Mouse (Mus musculus) embryonic facial prominence, embryonic 13.5 days (tissue): ENCODE measurements at regions not wholly inside any gene's neighbourhood (a gene's known extent, or its start where the extent isn't known, plus 50 kb on each side); places are given as distances from the start of the nearest gene placed in this dataset.

ENCODE experiments used
- ATAC-seq: fragments of 200-750 bp; cut with Nextera tagmentation; 2 replicates; pipeline ENCODE4 v1.8.0; 2017; ENCODE audit warnings: low read depth; ENCODE audit not compliant: insufficient number of reproducible peaks, insufficient read depth, low FRiP score, low TSS enrichment
- H3K27ac ChIP-seq: fragments of 300-500 bp; sonication (generic); 2 replicates; pipeline ENCODE4 v1.5.1; 2015; ENCODE audit warnings: moderate library complexity, mild to moderate bottlenecking, inconsistent platforms
- H3K27me3 ChIP-seq: fragments of 300-500 bp; sonication (generic); 2 replicates; pipeline ENCODE4 v1.6.1; 2015; ENCODE audit warnings: mild to moderate bottlenecking, inconsistent platforms
- H3K36me3 ChIP-seq: fragments of 300-500 bp; sonication (generic); 2 replicates; pipeline ENCODE4 v1.6.1; 2015; ENCODE audit warnings: mild to moderate bottlenecking, inconsistent platforms
- H3K4me1 ChIP-seq: fragments of 300-500 bp; sonication (generic); 2 replicates; pipeline ENCODE4 v1.6.1; 2015; ENCODE audit warnings: inconsistent platforms
- H3K4me2 ChIP-seq: fragments of 300-500 bp; sonication (generic); 2 replicates; pipeline ENCODE4 v1.6.1; 2015; ENCODE audit warnings: moderate library complexity, mild to moderate bottlenecking, inconsistent platforms
- H3K4me3 ChIP-seq: fragments of 300-500 bp; sonication (generic); 2 replicates; pipeline ENCODE4 v1.5.1; 2015; ENCODE audit warnings: mild to moderate bottlenecking, inconsistent platforms
- H3K9ac ChIP-seq: fragments of 300-500 bp; sonication (generic); 2 replicates; pipeline ENCODE4 v1.6.1; 2015; ENCODE audit warnings: mild to moderate bottlenecking, inconsistent platforms
- H3K9me3 ChIP-seq: fragments of 300-500 bp; sonication (generic); 2 replicates; pipeline ENCODE4 v1.6.1; 2016; ENCODE audit warnings: inconsistent platforms
- WGBS: fragments of 180-500 bp; shearing (Covaris S2); methylation state at CpG from one replicate; pipeline ENCODE4 v1.1.7; 2015; ENCODE audit warnings: mixed read lengths; 5-methylcytosine and 5-hydroxymethylcytosine counted together

- H3K27me3 ChIP-seq = no peaks in the 10 kb centered on the region
- WGBS = 53% methylated on average over 10 of the region's 10 CpGs
- no peaks in the 10 kb centered on the region for H3K9me3 ChIP-seq
- H3K4me1 ChIP-seq = peaks cover 9% of the 10 kb centered on the region
- H3K36me3 ChIP-seq = no peaks in the 10 kb centered on the region
- H3K27ac ChIP-seq = peak overlapping the region; percentile 48; the same call in 1 of the 2 replicates
- no peak overlapping the region for H3K4me3 ChIP-seq
- H3K4me2 ChIP-seq = no peak overlapping the region
- peak; percentile 79; the same call in 1 of the 2 replicates for ATAC-seq
- H3K9ac ChIP-seq = no peak overlapping the region
Observed at GRCm38 (mm10) chr12:77539661-77540431, 301.9 kb downstream of the Fut8 start.

DNA sequence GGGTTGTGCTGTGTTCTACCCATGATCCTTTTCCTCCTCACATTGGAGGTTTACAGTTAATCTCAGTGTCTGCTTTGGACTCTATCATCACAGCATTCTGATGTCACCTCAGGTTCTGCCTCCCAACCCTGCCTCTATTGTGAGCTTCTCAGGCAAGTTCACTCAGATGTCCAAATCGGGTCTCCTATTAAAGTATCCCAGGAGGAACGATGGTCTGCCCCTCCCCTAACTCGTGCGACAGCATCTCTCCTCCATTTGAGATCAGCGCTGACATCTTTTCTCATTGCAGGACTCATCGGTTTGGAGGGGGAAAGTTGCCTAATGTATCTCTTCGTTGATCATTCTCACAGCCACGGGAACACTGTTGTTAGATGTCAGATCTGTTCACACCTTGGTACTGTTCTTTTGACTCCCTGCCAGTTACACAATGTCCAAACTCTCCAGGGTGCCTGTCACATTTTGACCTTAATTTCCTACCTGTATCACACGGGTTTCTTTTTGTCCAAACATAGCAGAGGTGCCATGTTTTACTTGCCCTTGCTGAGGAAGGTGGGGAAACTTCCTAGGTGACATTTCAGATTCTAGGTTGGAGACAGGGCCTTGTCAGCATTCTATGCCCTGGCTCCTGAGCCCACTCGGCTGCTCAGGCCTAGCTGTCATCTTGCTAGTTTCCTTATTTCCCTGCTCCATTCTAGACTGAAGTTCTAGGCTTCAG lies 303.3 kb downstream of the Fut8 start:
- H3K27ac ChIP-seq = no peak overlapping the region
- no peak for ATAC-seq
- H3K4me2 ChIP-seq = no peak overlapping the region
- no peak overlapping the region for H3K4me3 ChIP-seq
- H3K4me1 ChIP-seq = peaks cover 9% of the 10 kb centered on the region
- WGBS = 83% methylated on average over 10 of the region's 10 CpGs
- H3K27me3 ChIP-seq = no peaks in the 10 kb centered on the region
- no peaks in the 10 kb centered on the region for H3K36me3 ChIP-seq
- no peaks in the 10 kb centered on the region for H3K9me3 ChIP-seq
- H3K9ac ChIP-seq = no peak overlapping the region

GRCm38 (mm10) chr12:77541826-77542225 lies 303.9 kb downstream of the Fut8 start:
- Histone ChIP-seq H3K4me3 (no peak overlapping the region), H3K4me1 (peaks cover 9% of the 10 kb centered on the region), H3K9me3 (no peaks in the 10 kb centered on the region), H3K36me3 (no peaks in the 10 kb centered on the region), H3K9ac (no peak overlapping the region), H3K27me3 (no peaks in the 10 kb centered on the region), H3K4me2 (no peak overlapping the region), H3K27ac (no peak overlapping the region)
- ATAC-seq = no peak
- 85% methylated on average over 4 of the region's 4 CpGs for WGBS

GRCm38 (mm10) chr12:77543651-77544050 lies 305.7 kb downstream of the Fut8 start:
- Histone ChIP-seq H3K4me1 (peaks cover 9% of the 10 kb centered on the region), H3K27me3 (no peaks in the 10 kb centered on the region), H3K9ac (no peak overlapping the region), H3K9me3 (no peaks in the 10 kb centered on the region), H3K4me2 (no peak overlapping the region), H3K27ac (no peak overlapping the region), H3K4me3 (no peak overlapping the region), H3K36me3 (no peaks in the 10 kb centered on the region)
- whole genome bisulfite sequencing = 82% methylated on average over 6 of the region's 6 CpGs
- no peak for ATAC-seq

DNA sequence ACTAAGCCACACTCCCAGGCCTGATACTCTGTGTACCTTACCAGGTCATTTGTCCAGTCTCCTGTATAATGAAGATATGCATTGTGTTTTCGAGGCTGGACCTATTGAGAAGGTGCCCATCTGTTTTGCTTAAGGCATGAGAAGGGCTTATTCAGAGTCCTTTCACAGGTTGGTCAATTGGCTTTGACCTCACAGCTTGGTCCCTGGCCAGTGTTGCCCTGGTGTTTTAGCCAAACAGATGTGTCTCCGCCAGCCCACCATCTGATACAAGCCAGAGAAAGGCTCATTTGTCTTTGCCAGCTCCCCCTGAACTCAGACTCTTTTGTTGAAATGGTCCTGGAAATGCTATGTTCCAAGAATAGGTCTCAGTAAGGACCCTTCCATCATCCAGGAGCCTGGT lies 308.2 kb downstream of the Fut8 start:
- no peak for ATAC-seq
- Histone ChIP-seq H3K4me3 (no peak overlapping the region), H3K27ac (no peak overlapping the region), H3K9me3 (no peaks in the 10 kb centered on the region), H3K27me3 (no peaks in the 10 kb centered on the region), H3K4me2 (no peak overlapping the region), H3K9ac (no peak overlapping the region), H3K4me1 (no peaks in the 10 kb centered on the region), H3K36me3 (no peaks in the 10 kb centered on the region)
- WGBS = 74% methylated on average over 2 of the region's 2 CpGs

DNA sequence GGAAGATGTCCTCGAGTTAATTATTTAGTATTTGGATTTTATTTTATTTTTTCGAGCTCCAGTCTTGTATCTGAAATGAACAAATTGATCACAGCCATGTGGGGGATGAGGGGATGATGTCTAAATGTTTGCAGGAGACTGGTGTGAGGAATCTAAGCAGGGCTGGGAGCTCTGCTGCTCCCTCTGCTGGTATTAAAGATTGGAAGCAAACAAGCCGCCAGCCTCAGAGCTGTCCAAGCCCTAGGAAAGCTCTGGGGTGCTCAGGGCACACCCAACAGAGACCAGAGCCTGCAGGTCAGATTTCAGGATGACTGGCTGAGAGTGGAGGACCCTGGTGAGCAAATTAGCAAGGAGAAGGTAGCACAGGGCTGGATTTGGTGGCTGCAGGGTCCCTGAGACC lies 330.4 kb downstream of the Fut8 start:
- no peaks in the 10 kb centered on the region for H3K4me1 ChIP-seq
- ATAC-seq = 0 out of 2 replicates have a peak, but pooled peaks have one; percentile 41
- H3K36me3 ChIP-seq = no peaks in the 10 kb centered on the region
- no peaks in the 10 kb centered on the region for H3K9me3 ChIP-seq
- no peak overlapping the region for H3K4me3 ChIP-seq
- H3K27me3 ChIP-seq = no peaks in the 10 kb centered on the region
- no peak overlapping the region for H3K4me2 ChIP-seq
- WGBS = 3% methylated on average over 3 of the region's 3 CpGs
- no peak overlapping the region for H3K9ac ChIP-seq
- H3K27ac ChIP-seq = no peak overlapping the region

GRCm38 (mm10) chr12:77570501-77570900 lies 332.6 kb downstream of the Fut8 start:
- Histone ChIP-seq H3K9ac (no peak overlapping the region), H3K36me3 (no peaks in the 10 kb centered on the region), H3K4me1 (no peaks in the 10 kb centered on the region), H3K27me3 (no peaks in the 10 kb centered on the region), H3K4me2 (no peak overlapping the region), H3K27ac (no peak overlapping the region), H3K9me3 (no peaks in the 10 kb centered on the region), H3K4me3 (no peak overlapping the region)
- 81% methylated on average over 3 of the region's 3 CpGs for WGBS
- no peak for ATAC-seq

GRCm38 (mm10) chr12:77571071-77571470 lies 333.1 kb downstream of the Fut8 start:
- Histone ChIP-seq H3K4me3 (no peak overlapping the region), H3K4me2 (no peak overlapping the region), H3K36me3 (no peaks in the 10 kb centered on the region), H3K9ac (no peak overlapping the region), H3K9me3 (no peaks in the 10 kb centered on the region), H3K4me1 (no peaks in the 10 kb centered on the region), H3K27ac (no peak overlapping the region), H3K27me3 (no peaks in the 10 kb centered on the region)
- 79% methylated on average over 5 of the region's 5 CpGs for WGBS
- ATAC-seq = no peak

DNA sequence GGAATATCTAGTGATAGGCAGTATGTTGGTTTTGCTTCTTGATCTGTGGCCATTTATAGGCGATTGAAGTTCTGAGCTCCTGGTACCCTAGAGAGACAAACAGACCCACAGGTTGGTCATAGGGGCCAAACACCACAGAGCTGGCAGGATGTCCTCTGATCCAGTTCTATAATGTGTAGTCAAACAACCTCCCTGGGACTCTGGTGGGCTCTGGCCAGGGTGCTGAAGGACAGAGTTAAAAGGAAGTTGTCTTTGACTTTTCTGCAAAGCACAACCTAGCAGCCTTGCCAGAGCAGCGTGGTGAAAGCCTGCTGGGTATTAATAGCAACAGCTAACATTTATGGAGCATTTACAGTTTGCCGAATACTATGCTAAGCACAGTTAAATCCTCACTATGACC lies 337.1 kb downstream of the Fut8 start:
- no peak for ATAC-seq
- Histone ChIP-seq H3K9me3 (no peaks in the 10 kb centered on the region), H3K4me2 (no peak overlapping the region), H3K27ac (no peak overlapping the region), H3K4me3 (no peak overlapping the region), H3K27me3 (no peaks in the 10 kb centered on the region), H3K36me3 (no peaks in the 10 kb centered on the region), H3K4me1 (no peaks in the 10 kb centered on the region), H3K9ac (no peak overlapping the region)
- WGBS = 63% methylated on average over 3 of the region's 3 CpGs

- H3K9me3 ChIP-seq = no peaks in the 10 kb centered on the region
- no peaks in the 10 kb centered on the region for H3K27me3 ChIP-seq
- no peak overlapping the region for H3K4me3 ChIP-seq
- H3K9ac ChIP-seq = no peak overlapping the region
- no peaks in the 10 kb centered on the region for H3K36me3 ChIP-seq
- H3K4me2 ChIP-seq = no peak overlapping the region
- H3K4me1 ChIP-seq = no peaks in the 10 kb centered on the region
- H3K27ac ChIP-seq = no peak overlapping the region
- 56% methylated on average over 2 of the region's 2 CpGs for WGBS
- no peak for ATAC-seq
Observed at GRCm38 (mm10) chr12:77588297-77588696, 350.4 kb downstream of the Fut8 start.

- no peak overlapping the region for H3K4me2 ChIP-seq
- no peak overlapping the region for H3K27ac ChIP-seq
- no peaks in the 10 kb centered on the region for H3K9me3 ChIP-seq
- 60% methylated on average over 5 of the region's 5 CpGs for WGBS
- ATAC-seq = no peak
- H3K36me3 ChIP-seq = no peaks in the 10 kb centered on the region
- no peaks in the 10 kb centered on the region for H3K4me1 ChIP-seq
- no peaks in the 10 kb centered on the region for H3K27me3 ChIP-seq
- H3K9ac ChIP-seq = no peak overlapping the region
- no peak overlapping the region for H3K4me3 ChIP-seq
Observed at GRCm38 (mm10) chr12:77589416-77589815, 351.5 kb downstream of the Fut8 start.

GRCm38 (mm10) chr12:77594092-77594491 lies 356.2 kb downstream of the Fut8 start:
- H3K4me1 ChIP-seq = peaks cover 11% of the 10 kb centered on the region
- no peak for ATAC-seq
- no peak overlapping the region for H3K27ac ChIP-seq
- WGBS = 92% methylated on average over 1 of the region's 1 CpGs
- H3K9ac ChIP-seq = no peak overlapping the region
- H3K4me2 ChIP-seq = no peak overlapping the region
- H3K36me3 ChIP-seq = no peaks in the 10 kb centered on the region
- no peak overlapping the region for H3K4me3 ChIP-seq
- H3K27me3 ChIP-seq = no peaks in the 10 kb centered on the region
- no peaks in the 10 kb centered on the region for H3K9me3 ChIP-seq
